Mouse (Mus musculus) kidney, adult 2 months (tissue): ENCODE results near the gene Syne2. TPM values are rescaled to one million over a fixed set of nuclear protein-coding genes. Genes with fewer than 3 reads are reported as not detected.
A peak's percentile ranks its signal among the peaks of the same experiment; 100 is the strongest.
"Not testable (repeated sequence)": the region's sequence is repeated elsewhere in the genome, so short reads cannot be mapped to it uniquely, and the experiment has no call there.

Source experiments
- DNase-seq: peaks from one replicate; pipeline ENCODE4 v3.0.0; 2021
- H3K27ac ChIP-seq: fragments of 200-500 bp; 2 replicates; pipeline ENCODE4 v1.5.1; 2012; ENCODE audit warnings: low read depth, low read length, control low read depth, inconsistent platforms; ENCODE audit not compliant: insufficient read depth
- H3K27me3 ChIP-seq: fragments of 200-500 bp; replicated peaks from 2 replicates; pipeline ENCODE4 v1.6.1; 2012; ENCODE audit warnings: mild to moderate bottlenecking, moderate library complexity, low read length, inconsistent platforms; ENCODE audit not compliant: control insufficient read depth, insufficient read depth
- H3K36me3 ChIP-seq: fragments of 200-500 bp; 2 replicates; pipeline ENCODE4 v1.6.1; 2012; ENCODE audit warnings: mild to moderate bottlenecking, moderate library complexity, low read length, inconsistent platforms; ENCODE audit not compliant: control insufficient read depth, insufficient read depth
- H3K4me1 ChIP-seq: fragments of 200-500 bp; 2 replicates; pipeline ENCODE4 v1.6.1; 2011; ENCODE audit warnings: low read length; ENCODE audit not compliant: control insufficient read depth, insufficient read depth
- H3K4me3 ChIP-seq: fragments of 200-500 bp; 2 replicates; pipeline ENCODE4 v1.5.1; 2011; ENCODE audit warnings: mild to moderate bottlenecking, low read depth, low read length, control low read depth; ENCODE audit not compliant: insufficient read depth
- CTCF ChIP-seq: fragments of 200-500 bp; conservative IDR thresholded peaks from 2 replicates; pipeline ENCODE4 v1.5.1; 2011; ENCODE audit warnings: low read depth, mild to moderate bottlenecking, control low read depth, low read length, moderate library complexity, mixed read lengths; ENCODE audit not compliant: insufficient read depth, insufficient read length
- POLR2A ChIP-seq: fragments of 200-500 bp; IDR thresholded peaks from one replicate; pipeline ENCODE4 v1.6.1; 2011; ENCODE audit warnings: low read depth, low read length, control low read depth
- WGBS: fragments of 180-500 bp; shearing (Covaris S2); methylation state at CpG from one replicate; pipeline ENCODE4 v1.1.7; 2018; 5-methylcytosine and 5-hydroxymethylcytosine counted together
- polyA plus RNA-seq: library from polyadenylated mRNA; depleted of rRNA; stranded (reverse); fragments of >200 nt; gene quantifications from 2 replicates; pipeline ENCODE4 v1.2.3, GENCODE M21; 2012; rRNA removed

Gene Syne2
- polyA plus RNA-seq, result 54.5 and 68.4 TPM in 2 replicates

- H3K36me3 ChIP-seq, result no peaks in the 10 kb centered on the region
- peaks cover 25% of the 10 kb centered on the region; the same call in 1 of the 2 replicates for H3K4me1 ChIP-seq
- under 1% methylated on average over 52 of the region's 54 CpGs for WGBS
- peak within 1 kb of the TSS; percentile 91 for H3K27ac ChIP-seq
- peak within 1 kb of the TSS; percentile 97 for H3K4me3 ChIP-seq
- TF ChIP-seq CTCF (no peak), POLR2A (peak; percentile 57)
- no peaks in the 10 kb centered on the region for H3K27me3 ChIP-seq
- DNase-seq, result peak; percentile 92
These were observed at the start of gene Syne2 for GRCm38 (mm10) chr12:75817959-75818452. Syne2 (plus strand) TSS chr12:75818134.

DNA sequence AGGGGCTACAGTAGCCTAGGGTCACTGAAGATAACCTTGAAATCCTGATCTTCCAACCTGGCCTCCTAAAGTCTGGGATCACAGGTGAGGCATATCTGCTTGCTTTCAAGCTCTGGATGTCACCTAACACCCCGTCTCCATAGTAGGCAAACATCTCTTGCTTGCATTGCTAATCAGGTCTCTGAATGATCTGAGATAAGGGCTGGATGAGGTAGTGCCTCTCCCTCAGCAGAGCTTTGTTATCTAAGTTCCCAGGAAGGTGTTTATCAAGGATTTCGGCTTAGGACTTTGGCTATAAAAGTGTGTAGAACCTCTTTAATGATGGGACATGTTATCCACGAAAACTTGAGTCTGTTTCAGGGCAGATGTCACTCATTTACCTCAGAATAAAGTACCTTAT is 46.5 kb upstream of the Syne2 start:
- Histone ChIP-seq H3K4me3 (no peak overlapping the region), H3K27me3 (no peaks in the 10 kb centered on the region), H3K36me3 (no peaks in the 10 kb centered on the region), H3K4me1 (no peaks in the 10 kb centered on the region), H3K27ac (no peak overlapping the region)
- 73% methylated on average over 3 of the region's 3 CpGs for WGBS
- no peak for DNase-seq
- TF ChIP-seq CTCF, result no peak
- no peak for TF ChIP-seq POLR2A

DNA sequence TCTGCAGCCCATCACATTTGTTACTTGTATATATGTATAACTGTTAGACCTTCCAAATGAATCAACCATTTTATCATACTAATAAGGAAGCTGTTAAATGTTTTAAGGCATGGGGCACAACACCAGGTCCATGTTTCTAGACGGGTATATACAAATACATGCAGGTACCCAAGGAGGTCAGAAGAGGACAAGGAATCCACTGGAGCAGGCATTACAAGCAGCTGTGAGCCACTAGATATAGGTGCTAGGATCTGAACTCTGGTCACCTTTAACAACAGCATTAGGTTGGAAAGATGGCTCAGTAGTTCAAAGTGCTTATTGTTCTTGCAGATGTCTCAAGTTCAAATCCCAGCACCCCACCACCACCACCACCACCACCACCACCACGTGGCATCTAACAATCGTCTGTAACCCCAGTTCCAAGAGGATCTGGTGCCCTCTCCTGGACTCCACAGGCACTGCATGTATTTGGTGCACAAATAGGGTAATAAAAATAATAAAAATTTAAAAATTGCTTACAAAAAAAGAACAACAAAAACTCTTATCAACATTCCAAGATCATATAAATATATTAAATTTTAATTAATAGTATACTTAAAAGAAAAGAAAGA is 45.4 kb upstream of the Syne2 start:
- no peaks in the 10 kb centered on the region for H3K27me3 ChIP-seq
- H3K4me3 ChIP-seq, result no peak overlapping the region
- 13% methylated on average over 3 of the region's 3 CpGs for WGBS
- peak; percentile 62 for DNase-seq
- H3K4me1 ChIP-seq, result no peaks in the 10 kb centered on the region
- H3K36me3 ChIP-seq, result no peaks in the 10 kb centered on the region
- H3K27ac ChIP-seq, result no peak overlapping the region
- TF ChIP-seq CTCF, result peak; percentile 81
- TF ChIP-seq POLR2A, result no peak

DNA sequence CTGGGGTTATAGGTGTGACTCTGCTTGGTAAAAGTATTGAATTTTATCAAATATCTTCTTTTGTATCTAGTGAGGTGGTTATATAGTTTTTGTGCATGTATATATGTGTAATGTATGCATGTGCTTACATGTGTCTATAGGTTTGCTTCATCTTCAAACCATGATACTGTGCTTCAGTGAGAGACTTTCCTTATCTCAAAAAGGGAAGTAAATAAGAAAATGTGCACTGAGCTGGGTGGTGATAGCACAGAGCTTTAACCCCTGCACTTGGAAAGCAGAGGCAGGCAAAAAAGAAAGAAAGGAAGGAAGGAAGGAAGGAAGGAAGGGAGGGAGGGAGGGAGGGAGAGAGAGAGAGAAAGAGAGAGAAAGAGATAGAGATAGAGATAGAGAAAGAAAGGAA is 36.5 kb upstream of the Syne2 start:
- H3K36me3 ChIP-seq, result no peaks in the 10 kb centered on the region

GRCm38 (mm10) chr12:75781995-75782394 is 35.9 kb upstream of the Syne2 start:
- Histone ChIP-seq H3K4me1 (no peaks in the 10 kb centered on the region), H3K27me3 (no peaks in the 10 kb centered on the region), H3K27ac (no peak overlapping the region), H3K36me3 (no peaks in the 10 kb centered on the region), H3K4me3 (no peak overlapping the region)
- 86% methylated on average over 7 of the region's 7 CpGs for WGBS
- DNase-seq, result no peak
- TF ChIP-seq CTCF (no peak), POLR2A (no peak)

More for the DNA sequence above, 36.5 kb upstream of the Syne2 start:
- Histone ChIP-seq H3K27me3 (no peaks in the 10 kb centered on the region), H3K4me3 (no peak overlapping the region), H3K4me1 (no peaks in the 10 kb centered on the region), H3K27ac (no peak overlapping the region)
- TF ChIP-seq CTCF, result no peak
- TF ChIP-seq POLR2A, result no peak
- DNase-seq, result no peak

- H3K27ac ChIP-seq, result no peak overlapping the region
- DNase-seq, result no peak
- H3K36me3 ChIP-seq, result no peaks in the 10 kb centered on the region
- 89% methylated on average over 2 of the region's 2 CpGs for WGBS
- no peak overlapping the region for H3K4me3 ChIP-seq
- no peaks in the 10 kb centered on the region for H3K4me1 ChIP-seq
- TF ChIP-seq POLR2A, result no peak
- TF ChIP-seq CTCF, result no peak
- no peaks in the 10 kb centered on the region for H3K27me3 ChIP-seq
These were observed 33.6 kb upstream of the Syne2 start for GRCm38 (mm10) chr12:75784271-75784751.

DNA sequence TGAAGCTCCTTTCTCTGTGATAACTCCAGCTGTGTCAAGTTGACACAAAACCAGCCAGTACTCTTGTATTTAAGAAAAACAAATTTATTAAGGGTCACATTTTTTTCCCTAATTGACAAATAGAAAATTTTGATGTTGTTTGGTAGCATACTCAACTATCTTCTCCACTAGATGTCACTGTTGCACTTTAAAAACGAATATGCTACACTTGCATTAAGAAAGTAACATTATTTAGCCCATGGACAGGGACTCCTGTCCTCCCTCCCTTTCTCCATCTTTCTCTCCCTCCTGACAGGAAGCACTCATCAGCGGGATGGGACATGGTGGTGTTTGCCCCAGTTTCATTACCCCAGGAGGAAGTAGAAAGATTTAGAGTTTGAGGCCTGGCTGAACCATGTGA is 31.3 kb upstream of the Syne2 start:
- 0 out of 2 replicates have a peak, but pooled peaks have one; percentile 14 for TF ChIP-seq CTCF
- H3K4me3 ChIP-seq, H3K27ac ChIP-seq, H3K27me3 ChIP-seq, H3K4me1 ChIP-seq, H3K36me3 ChIP-seq: not testable (repeated sequence)
- under 1% methylated on average over 2 of the region's 2 CpGs for WGBS
- DNase-seq, result peak; percentile 63
